In the genomic region with DNA sequence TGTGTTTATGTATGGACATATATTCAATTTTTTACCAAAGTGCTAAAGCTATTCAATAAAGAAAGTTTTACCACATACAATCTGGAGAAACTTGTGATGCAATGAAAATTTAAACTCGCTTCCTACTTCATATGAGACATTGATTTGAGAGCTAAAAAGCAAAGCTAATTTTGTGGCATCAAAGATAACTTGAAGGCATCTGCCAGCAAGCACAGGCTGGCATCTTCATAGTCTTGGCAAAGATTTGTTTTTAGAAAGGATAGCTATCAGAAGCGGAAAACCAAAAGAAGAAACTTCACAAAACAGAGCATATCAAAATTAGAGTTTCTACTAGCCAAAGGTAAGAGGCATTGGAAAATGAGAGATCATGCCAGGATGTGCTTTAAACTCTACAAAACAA, we compare ENCODE assay signal across 32 mouse cellular contexts.
DNase-seq lines count a peak whose midpoint lies in the region; ATAC-seq and TF ChIP-seq lines count a peak whose summit lies in the region.
"Had no signal": no experiment of that assay in that cellular context is flagged by ENCODE, and none has a peak within 500 bp of the region (broad histone marks: within the 10 kb centered on the region; RNA-seq: fewer than 3 reads in every experiment).

No protein-coding gene starts in this region.

- no peaks in the 10 kb centered on the region for H3K36me3 ChIP-seq in forebrain, postnatal 0 days (ENCODE audit: insufficient read depth)
- H3K36me3 ChIP-seq in forebrain, embryonic 16.5 days (ENCODE audit: control insufficient read depth, insufficient read depth) = no peaks in the 10 kb centered on the region
- no peaks in the 10 kb centered on the region for H3K36me3 ChIP-seq in limb, embryonic 10.5 days
- H3K36me3 ChIP-seq: embryonic facial prominence, embryonic 10.5 days; embryonic facial prominence, embryonic 13.5 days; forebrain, embryonic 12.5 days; G1E; heart, embryonic 12.5 days; heart, embryonic 15.5 days; hindbrain, embryonic 10.5 days; hindbrain, embryonic 13.5 days; intestine, embryonic 15.5 days had no signal

- H3K4me1 ChIP-seq in forebrain, postnatal 0 days (ENCODE audit: insufficient read depth) = no peaks in the 10 kb centered on the region
- H3K4me1 ChIP-seq in forebrain, embryonic 16.5 days (replicated peaks; ENCODE audit: control insufficient read depth, insufficient read depth, low read length) = no peaks in the 10 kb centered on the region
- H3K4me1 ChIP-seq in limb, embryonic 10.5 days = no peaks in the 10 kb centered on the region
- H3K4me1 ChIP-seq: embryonic facial prominence, embryonic 10.5 days; embryonic facial prominence, embryonic 13.5 days; forebrain, embryonic 12.5 days; heart, embryonic 12.5 days; heart, embryonic 15.5 days; hindbrain, embryonic 10.5 days; hindbrain, embryonic 13.5 days; intestine, embryonic 15.5 days had no signal

- no peak overlapping the region for H3K4me2 ChIP-seq in forebrain, postnatal 0 days (ENCODE audit: low read depth)
- H3K4me2 ChIP-seq in forebrain, embryonic 16.5 days (ENCODE audit: low read length) = no peak overlapping the region
- H3K4me2 ChIP-seq: embryonic facial prominence, embryonic 13.5 days; forebrain, embryonic 12.5 days; heart, embryonic 12.5 days; heart, embryonic 15.5 days; hindbrain, embryonic 13.5 days; intestine, embryonic 15.5 days had no signal

- 77% methylated on average over 2 of the region's 2 CpGs for WGBS in forebrain, postnatal 0 days
- WGBS in forebrain, embryonic 16.5 days = 78% methylated on average over 2 of the region's 2 CpGs
- 87% methylated on average over 2 of the region's 2 CpGs for WGBS in limb, embryonic 10.5 days

- peak; percentile 52 for DNase-seq in forebrain, postnatal 0 days
- no peak for DNase-seq in left cerebral cortex, adult 2 months (ENCODE audit: extremely low spot score in 1 of 2, low spot score in 2 of 2)
- no peak for DNase-seq in left cerebral cortex, adult 8-10 months (ENCODE audit: low spot score in 2 of 2)
- DNase-seq in brain, embryonic 14.5 days (ENCODE audit: low read depth) = peak; percentile 8
- DNase-seq in limb, embryonic 10.5 days (ENCODE audit: low spot score) = no peak
- DNase-seq: adrenal gland, postnatal 10 days; adrenal gland, postnatal 36 days; B cell, adult 2 months; cerebellum, adult 11-12 months; cerebellum, adult 8-10 months; cerebellum, postnatal 10 days; cerebellum, postnatal 36 days; embryo, embryonic 11 days; gastrocnemius, postnatal 25 days; heart, adult 18-20 months; heart, postnatal 10 days; heart, postnatal 36 days; kidney, adult 11 months had no signal

- no peak overlapping the region for H3K4me3 ChIP-seq in forebrain, postnatal 0 days (ENCODE audit: low read depth, low read length)
- H3K4me3 ChIP-seq in forebrain, embryonic 16.5 days (replicated peaks; ENCODE audit: low read length) = no peak overlapping the region
- no peak overlapping the region for H3K4me3 ChIP-seq in left cerebral cortex, adult 2 months
- H3K4me3 ChIP-seq in limb, embryonic 10.5 days = no peak overlapping the region
- H3K4me3 ChIP-seq: embryonic facial prominence, embryonic 10.5 days; embryonic facial prominence, embryonic 13.5 days; erythroblast, embryonic 14.5 days; forebrain, embryonic 12.5 days; heart, embryonic 12.5 days; heart, embryonic 15.5 days; hindbrain, embryonic 10.5 days; hindbrain, embryonic 13.5 days; intestine, embryonic 15.5 days had no signal

- TF ChIP-seq CTCF in forebrain, postnatal 0 days (IDR thresholded peaks at IDR 0.05; ENCODE audit: low read depth) = no peak
- no peak for TF ChIP-seq CTCF in left cerebral cortex, adult 2 months (IDR thresholded peaks at IDR 0.05)
- TF ChIP-seq CTCF in brain, embryonic 14.5 days (IDR thresholded peaks at IDR 0.05; ENCODE audit: borderline replicate concordance, extremely low read depth, insufficient read depth, insufficient read length) = no peak

- H3K9ac ChIP-seq in forebrain, postnatal 0 days = no peak overlapping the region
- H3K9ac ChIP-seq in forebrain, embryonic 16.5 days (replicated peaks; ENCODE audit: low read depth, low read length) = no peak overlapping the region
- H3K9ac ChIP-seq: embryonic facial prominence, embryonic 13.5 days; forebrain, embryonic 12.5 days; heart, embryonic 12.5 days; heart, embryonic 15.5 days; hindbrain, embryonic 13.5 days; intestine, embryonic 15.5 days had no signal

- no peak for TF ChIP-seq POLR2A in brain, embryonic 14.5 days (IDR thresholded peaks at IDR 0.05; ENCODE audit: borderline replicate concordance, extremely low read depth, insufficient read depth, insufficient read length, poor library complexity, severe bottlenecking)

- peak; percentile 18; the same call in 1 of the 2 replicates for ATAC-seq in forebrain, postnatal 0 days
- no peak for ATAC-seq in forebrain, embryonic 16.5 days
- ATAC-seq: hindbrain, embryonic 16.5 days; intestine, embryonic 15.5 days; Patski had no signal

- no peaks in the 10 kb centered on the region for H3K27me3 ChIP-seq in forebrain, postnatal 0 days (ENCODE audit: insufficient read depth, low read length)
- no peaks in the 10 kb centered on the region for H3K27me3 ChIP-seq in forebrain, embryonic 16.5 days (replicated peaks; ENCODE audit: control insufficient read depth, insufficient read depth, low read length)
- H3K27me3 ChIP-seq in limb, embryonic 10.5 days (ENCODE audit: low read depth, poor library complexity, severe bottlenecking) = no peaks in the 10 kb centered on the region
- H3K27me3 ChIP-seq: CH12.LX; embryonic facial prominence, embryonic 13.5 days; forebrain, embryonic 12.5 days; heart, embryonic 12.5 days; heart, embryonic 15.5 days; hindbrain, embryonic 13.5 days; intestine, embryonic 15.5 days; Patski had no signal

- H3K27ac ChIP-seq in forebrain, postnatal 0 days (ENCODE audit: low read depth, low read length) = no peak overlapping the region
- H3K27ac ChIP-seq in forebrain, embryonic 16.5 days (ENCODE audit: low read length) = no peak overlapping the region
- peak overlapping the region; percentile 42; the same call in 1 of the 2 replicates for H3K27ac ChIP-seq in left cerebral cortex, adult 2 months
- H3K27ac ChIP-seq in limb, embryonic 10.5 days = no peak overlapping the region
- H3K27ac ChIP-seq: embryonic facial prominence, embryonic 10.5 days; embryonic facial prominence, embryonic 13.5 days; forebrain, embryonic 12.5 days; heart, embryonic 15.5 days; hindbrain, embryonic 10.5 days; hindbrain, embryonic 13.5 days; intestine, embryonic 15.5 days had no signal

- intact Hi-C loops in left cerebral cortex, adult 2 months (cut with DNase I) = loop anchor here (2.0 kb wide), 1 partner anchor 33 kb away; no protein-coding TSS in a partner anchor

- H3K9me3 ChIP-seq in forebrain, postnatal 0 days (ENCODE audit: low read length) = no peaks in the 10 kb centered on the region
- no peaks in the 10 kb centered on the region for H3K9me3 ChIP-seq in forebrain, embryonic 16.5 days (ENCODE audit: control insufficient read depth, low read length)
- H3K9me3 ChIP-seq in limb, embryonic 10.5 days (replicated peaks) = no peaks in the 10 kb centered on the region
- H3K9me3 ChIP-seq: embryonic facial prominence, embryonic 10.5 days; embryonic facial prominence, embryonic 13.5 days; forebrain, embryonic 12.5 days; G1E; heart, embryonic 12.5 days; heart, embryonic 15.5 days; hindbrain, embryonic 10.5 days; hindbrain, embryonic 13.5 days; intestine, embryonic 15.5 days had no signal

Comparison
In these comparisons a context has a peak if more than half of its experiments do, and no peak if none do; other contexts are left out.
1. DNase-seq: peak in forebrain, postnatal 0 days (single experiment) and brain, embryonic 14.5 days (single experiment); none in left cerebral cortex, adult 2 months (0 of 2), left cerebral cortex, adult 8-10 months (0 of 2) and limb, embryonic 10.5 days (single experiment).